Mouse (Mus musculus) testis, adult 2 months (tissue): Measurements from ENCODE around the gene Pvr. TPM values are rescaled to one million over a fixed set of nuclear protein-coding genes. Genes with fewer than 3 reads are reported as not detected.

Experiments used
- H3K27ac ChIP-seq: fragments of 200-500 bp; 2 replicates; pipeline ENCODE4 v1.5.1; 2012; ENCODE audit warnings: low read depth, low read length; ENCODE audit not compliant: control insufficient read depth, insufficient read depth
- H3K27me3 ChIP-seq: fragments of 200-500 bp; 2 replicates; pipeline ENCODE4 v1.6.1; 2012; ENCODE audit warnings: mild to moderate bottlenecking, low read length, moderate library complexity; ENCODE audit not compliant: control insufficient read depth, insufficient read depth
- H3K36me3 ChIP-seq: fragments of 200-500 bp; 2 replicates; pipeline ENCODE4 v1.6.1; 2012; ENCODE audit warnings: mild to moderate bottlenecking, low read length; ENCODE audit not compliant: control insufficient read depth, insufficient read depth
- H3K4me1 ChIP-seq: fragments of 200-500 bp; 2 replicates; pipeline ENCODE4 v1.6.1; 2012; ENCODE audit warnings: low read length; ENCODE audit not compliant: control insufficient read depth, insufficient read depth
- H3K4me3 ChIP-seq: fragments of 200-500 bp; 2 replicates; pipeline ENCODE4 v1.5.1; 2012; ENCODE audit warnings: low read depth, mild to moderate bottlenecking, low read length, moderate library complexity, mixed read lengths; ENCODE audit not compliant: control insufficient read depth
- CTCF ChIP-seq: fragments of 200-500 bp; IDR thresholded peaks from 2 replicates; pipeline ENCODE4 v1.5.1; 2012; ENCODE audit warnings: low read depth, mild to moderate bottlenecking, inconsistent platforms, low read length, moderate library complexity; ENCODE audit not compliant: control insufficient read depth, insufficient read depth, insufficient replicate concordance
- POLR2A ChIP-seq: fragments of 200-500 bp; IDR thresholded peaks from 2 replicates; pipeline ENCODE4 v1.6.1; 2012; ENCODE audit warnings: low read depth, mild to moderate bottlenecking, inconsistent platforms, low read length, moderate library complexity; ENCODE audit not compliant: control insufficient read depth
- polyA plus RNA-seq: library from polyadenylated mRNA; depleted of rRNA; stranded (reverse); fragments of >200 nt; gene quantifications from 2 replicates; pipeline ENCODE4 v1.2.3, GENCODE M21; 2012; rRNA removed

Gene Pvr
- polyA plus RNA-seq, 1 experiment: 6.1 TPM

GRCm38 (mm10) chr7:19865246-19866036 lies 55.5 kb downstream of the Pvr start:
- peak overlapping the region; percentile 58; the same call in 1 of the 2 replicates for H3K27ac ChIP-seq
- TF ChIP-seq POLR2A (no peak), CTCF (no peak)
- H3K4me1 ChIP-seq: peaks cover 11% of the 10 kb centered on the region
- no peaks in the 10 kb centered on the region for H3K27me3 ChIP-seq
- H3K4me3 ChIP-seq: no peak overlapping the region
- H3K36me3 ChIP-seq: no peaks in the 10 kb centered on the region

GRCm38 (mm10) chr7:19864241-19864640 lies 56.7 kb downstream of the Pvr start:
- no peak for TF ChIP-seq POLR2A
- no peak for TF ChIP-seq CTCF
- H3K36me3 ChIP-seq: no peaks in the 10 kb centered on the region
- no peak overlapping the region for H3K4me3 ChIP-seq
- H3K4me1 ChIP-seq: peaks cover 11% of the 10 kb centered on the region
- H3K27ac ChIP-seq: no peak overlapping the region
- H3K27me3 ChIP-seq: no peaks in the 10 kb centered on the region

- Histone ChIP-seq H3K27me3 (no peaks in the 10 kb centered on the region), H3K4me1 (peaks cover 12% of the 10 kb centered on the region), H3K27ac (no peak within 1 kb of the TSS), H3K36me3 (no peaks in the 10 kb centered on the region), H3K4me3 (no peak within 1 kb of the TSS)
- TF ChIP-seq CTCF (no peak), POLR2A (no peak)
Measured at GRCm38 (mm10) chr7:19861199-19861598, 59.8 kb downstream of the Pvr start, which contains the start of gene Ceacam16. Gene Ceacam16 (minus strand): TSS chr7:19861299.

GRCm38 (mm10) chr7:19859740-19860139 lies 61.2 kb downstream of the Pvr start:
- Histone ChIP-seq H3K27ac (no peak overlapping the region), H3K4me1 (peaks cover 9% of the 10 kb centered on the region), H3K27me3 (no peaks in the 10 kb centered on the region), H3K4me3 (no peak overlapping the region), H3K36me3 (no peaks in the 10 kb centered on the region)
- TF ChIP-seq POLR2A: no peak

GRCm38 (mm10) chr7:19856283-19856682 lies 64.7 kb downstream of the Pvr start:
- Histone ChIP-seq H3K4me1 (peaks cover 9% of the 10 kb centered on the region), H3K4me3 (no peak overlapping the region), H3K27me3 (no peaks in the 10 kb centered on the region), H3K27ac (no peak overlapping the region), H3K36me3 (no peaks in the 10 kb centered on the region)
- TF ChIP-seq CTCF: no peak
- no peak for TF ChIP-seq POLR2A

GRCm38 (mm10) chr7:19855663-19856062 lies 65.3 kb downstream of the Pvr start:
- H3K27ac ChIP-seq: no peak overlapping the region
- H3K4me3 ChIP-seq: no peak overlapping the region
- no peaks in the 10 kb centered on the region for H3K36me3 ChIP-seq
- no peaks in the 10 kb centered on the region for H3K27me3 ChIP-seq
- H3K4me1 ChIP-seq: peaks cover 9% of the 10 kb centered on the region
- TF ChIP-seq POLR2A (no peak), CTCF (no peak)

Other genes starting within 250 kb of the Pvr start
- 0.38 and 0.47 TPM in 2 replicates for gene Apoc2, start 243.2 kb downstream of the Pvr start, polyA plus RNA-seq
- not detected in 2 replicates for gene Gm44805, start 239.7 kb downstream of the Pvr start, polyA plus RNA-seq
- not detected in 2 replicates for gene Apoc4, start 239.7 kb downstream of the Pvr start, polyA plus RNA-seq
- 17.3 and 21.1 TPM in 2 replicates for gene Apoc1, start 228.5 kb downstream of the Pvr start, polyA plus RNA-seq
- 122 and 180 TPM in 2 replicates for gene Apoe, start 222.0 kb downstream of the Pvr start, polyA plus RNA-seq
- 36.8 and 38.3 TPM in 2 replicates for gene Tomm40, start 205.7 kb downstream of the Pvr start, polyA plus RNA-seq
- gene Nectin2, start 170.7 kb downstream of the Pvr start, polyA plus RNA-seq: 69.1 and 71.8 TPM in 2 replicates
- gene Bcam, start 150.1 kb downstream of the Pvr start, polyA plus RNA-seq: 4.5 and 7.5 TPM in 2 replicates
- gene Cblc, start 124.4 kb downstream of the Pvr start, polyA plus RNA-seq: 0.82 TPM in 1 of 2 replicates, not detected in the other
- gene Bcl3, start 98.4 kb downstream of the Pvr start, polyA plus RNA-seq: 4.4 and 5.9 TPM in 2 replicates
- 0.21 and 0.42 TPM in 2 replicates for gene Gm19345, start 69.2 kb downstream of the Pvr start, polyA plus RNA-seq
- 0.32 and 0.37 TPM in 2 replicates for gene Ceacam16, start 59.9 kb downstream of the Pvr start, polyA plus RNA-seq
- gene Ceacam19, start 33.2 kb downstream of the Pvr start, polyA plus RNA-seq: not detected in 2 replicates
- 0.30 and 0.36 TPM in 2 replicates for gene Igsf23, start 29.6 kb upstream of the Pvr start, polyA plus RNA-seq
- gene Ceacam20, start 44.3 kb upstream of the Pvr start, polyA plus RNA-seq: 1.6 and 1.7 TPM in 2 replicates
- 0.17 and 0.35 TPM in 2 replicates for gene Nlrp9b, start 70.3 kb upstream of the Pvr start, polyA plus RNA-seq
- gene Vmn1r91, start 178.5 kb upstream of the Pvr start, polyA plus RNA-seq: not detected in 2 replicates
- not detected in 2 replicates for gene Gm16442, start 201.4 kb upstream of the Pvr start, polyA plus RNA-seq
- not detected in 2 replicates for gene Vmn1r93, start 217.9 kb upstream of the Pvr start, polyA plus RNA-seq
- gene Vmn1r94, start 247.2 kb upstream of the Pvr start, polyA plus RNA-seq: not detected in 2 replicates